Mouse (Mus musculus): ENCODE results near the gene Pmm2.

- TF ChIP-seq GATA1 (IDR thresholded peaks at IDR 0.05; ENCODE audit: borderline replicate concordance, low read length) = no peak
- TF ChIP-seq FLI1 (IDR thresholded peaks at IDR 0.05; ENCODE audit: low read length) = no peak
Observed at GRCm38 (mm10) chr16:8699556-8699955, 62.1 kb downstream of the Pmm2 start.
